Mouse (Mus musculus) cerebellum, adult (tissue): ENCODE data around the gene 2310034C09Rik.
A peak's percentile ranks its signal among the peaks of the same experiment; 100 is the strongest.
"Not testable (repeated sequence)": the region's sequence is repeated elsewhere in the genome, so short reads cannot be mapped to it uniquely, and the experiment has no call there.

Experiments
- ATAC-seq: cut with Nextera tagmentation; 2 replicates; pipeline ENCODE4 v1.9.2; 2017; ENCODE audit warnings: mild to moderate bottlenecking, moderate library complexity, mixed read lengths; ENCODE audit not compliant: insufficient number of reproducible peaks, low FRiP score, low TSS enrichment

The 2310034C09Rik gene

DNA sequence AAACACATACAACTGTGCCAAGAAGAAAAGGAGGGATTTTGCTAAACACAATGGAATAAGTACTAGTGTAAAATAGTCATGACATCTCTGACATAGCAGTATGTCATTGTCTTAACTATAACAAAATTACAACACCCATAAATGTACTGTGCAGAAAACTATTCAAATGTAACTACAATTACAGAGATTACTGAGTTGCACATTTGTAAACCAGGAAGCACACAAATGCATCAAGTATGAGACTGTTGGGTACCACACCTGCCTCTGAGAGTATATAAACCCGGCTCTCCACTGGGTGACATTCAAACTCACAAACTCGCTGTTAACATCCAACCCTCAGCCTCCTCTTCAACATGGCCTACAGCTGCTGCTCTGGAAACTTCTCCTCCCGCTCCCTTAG is at the start of gene 2310034C09Rik:
Gene 2310034C09Rik, plus strand, starts transcription at position 301 of the 400 bp plus-strand sequence.
- not testable (repeated sequence) for ATAC-seq

DNA sequence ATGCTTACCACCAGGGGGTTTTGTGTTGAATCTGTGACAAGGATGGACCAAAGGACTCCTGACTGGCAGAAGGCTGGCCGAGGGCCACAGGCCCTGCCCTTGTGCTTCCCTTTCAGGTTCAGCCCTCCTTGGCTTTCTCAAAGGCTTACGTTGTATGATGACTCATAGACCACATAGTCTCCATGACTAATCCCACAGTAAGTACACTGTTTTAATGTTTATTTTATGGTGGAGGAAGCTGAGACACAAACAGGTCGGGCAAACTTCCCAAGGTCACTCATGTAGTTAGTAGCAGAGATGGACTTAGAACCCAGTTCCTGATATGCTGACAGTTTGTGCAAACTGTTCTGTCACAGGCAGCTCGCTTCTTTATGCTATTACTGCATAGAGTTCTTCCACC is 47.9 kb upstream of the 2310034C09Rik start:
- ATAC-seq = no peak

DNA sequence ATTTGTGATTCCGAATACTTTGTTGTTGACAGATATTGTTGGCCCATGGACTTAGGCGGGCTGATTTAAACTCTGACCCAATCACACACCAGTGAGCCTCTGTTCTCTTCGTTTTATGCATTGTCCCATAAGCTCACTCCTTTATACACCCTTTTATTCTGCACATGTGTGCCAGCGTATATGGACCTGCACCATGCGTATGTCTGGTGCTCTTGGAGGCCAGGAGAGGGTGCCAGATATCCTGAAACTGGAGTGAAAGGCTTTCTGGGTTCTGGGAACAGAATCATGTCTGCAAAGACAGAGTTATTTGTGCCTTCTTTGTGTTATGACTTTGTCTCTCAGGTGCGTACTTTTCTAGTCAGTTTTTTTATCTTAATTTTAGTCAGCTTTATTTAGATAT is 47.4 kb upstream of the 2310034C09Rik start:
- ATAC-seq = no peak

DNA sequence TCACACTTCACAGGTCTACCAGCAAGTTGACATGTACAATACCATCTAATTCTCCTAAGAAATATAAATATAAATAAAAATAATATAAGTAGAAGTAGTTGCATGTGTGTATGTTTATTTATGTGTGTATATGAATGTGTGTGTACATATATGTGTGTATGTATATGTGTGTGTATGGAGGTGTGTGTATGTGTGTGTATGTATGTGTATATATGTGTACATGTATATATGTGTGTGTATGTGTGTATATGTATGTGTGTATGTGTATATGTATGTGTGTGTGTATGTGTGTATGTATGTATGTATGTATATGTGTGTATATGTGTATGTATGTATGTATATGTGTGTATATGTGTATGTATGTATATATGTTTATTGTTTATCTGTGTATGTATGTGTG is 42.1 kb upstream of the 2310034C09Rik start:
- ATAC-seq = no peak

DNA sequence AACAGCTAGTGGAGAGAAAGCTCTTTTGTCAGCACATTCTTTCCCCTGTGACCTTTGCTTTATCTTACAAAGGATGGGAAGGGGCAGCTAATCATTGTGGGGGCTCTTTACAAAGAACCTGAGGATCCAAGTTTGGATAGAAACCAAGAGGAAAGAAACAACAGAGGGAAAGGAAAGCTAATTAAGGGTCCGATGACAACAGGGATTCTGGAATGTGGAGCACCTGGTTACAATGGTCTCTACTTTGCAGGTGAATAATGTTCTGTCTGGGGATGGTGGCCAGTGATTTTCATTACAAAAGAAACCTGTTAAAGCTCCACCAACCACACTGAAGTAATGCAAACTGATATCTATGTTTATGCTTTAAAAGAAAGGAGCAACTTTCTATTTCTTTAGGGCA is 38.6 kb upstream of the 2310034C09Rik start:
- ATAC-seq = no peak

DNA sequence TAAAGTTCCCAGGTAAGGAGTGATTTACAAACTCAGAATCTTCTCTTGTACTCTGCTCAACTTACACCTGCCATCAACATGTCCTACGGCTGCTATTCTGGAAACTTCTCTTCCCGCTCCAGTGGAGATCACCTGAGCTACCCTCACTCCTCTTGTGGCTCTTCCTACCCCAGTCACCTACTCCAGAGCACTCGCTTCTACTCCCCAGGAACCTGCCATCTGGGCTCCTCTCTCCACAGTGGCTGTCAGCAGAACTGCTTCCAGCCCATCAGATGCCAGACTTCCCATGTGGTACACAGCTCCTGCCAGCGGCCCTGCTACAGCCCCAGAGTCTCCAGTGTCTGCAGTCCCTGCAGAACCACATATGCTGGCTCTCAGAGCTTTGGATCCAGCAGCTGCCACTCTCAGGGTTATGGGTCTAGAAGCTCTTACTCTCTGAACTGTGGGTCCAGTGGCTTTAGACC is 29.8 kb upstream of the 2310034C09Rik start, which contains the start of gene Krtap13-1:
Gene Krtap13-1, plus strand, starts transcription at position 51 of the 464 bp plus-strand sequence.
- ATAC-seq = peak; percentile 52; the same call in 1 of the 2 replicates

DNA sequence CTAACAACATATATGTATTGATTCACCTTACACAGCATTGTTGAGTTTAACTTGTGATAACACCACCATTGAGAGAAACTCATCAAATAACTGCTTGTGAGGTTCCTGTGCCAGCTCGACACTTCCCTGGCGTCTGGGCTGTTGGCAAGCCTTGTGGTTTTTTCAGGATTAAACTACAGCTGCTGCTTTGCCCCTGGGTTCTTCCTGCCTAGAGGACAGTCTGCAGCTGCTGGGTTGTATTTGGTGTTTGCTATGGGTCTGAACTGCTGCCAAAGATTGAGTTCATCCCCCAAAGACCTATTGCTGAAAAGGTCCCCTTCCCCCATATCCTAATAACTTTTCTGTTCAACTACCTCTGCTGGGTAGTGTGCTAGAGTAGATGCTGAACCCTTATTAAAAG is 23.3 kb upstream of the 2310034C09Rik start:
- ATAC-seq = no peak

DNA sequence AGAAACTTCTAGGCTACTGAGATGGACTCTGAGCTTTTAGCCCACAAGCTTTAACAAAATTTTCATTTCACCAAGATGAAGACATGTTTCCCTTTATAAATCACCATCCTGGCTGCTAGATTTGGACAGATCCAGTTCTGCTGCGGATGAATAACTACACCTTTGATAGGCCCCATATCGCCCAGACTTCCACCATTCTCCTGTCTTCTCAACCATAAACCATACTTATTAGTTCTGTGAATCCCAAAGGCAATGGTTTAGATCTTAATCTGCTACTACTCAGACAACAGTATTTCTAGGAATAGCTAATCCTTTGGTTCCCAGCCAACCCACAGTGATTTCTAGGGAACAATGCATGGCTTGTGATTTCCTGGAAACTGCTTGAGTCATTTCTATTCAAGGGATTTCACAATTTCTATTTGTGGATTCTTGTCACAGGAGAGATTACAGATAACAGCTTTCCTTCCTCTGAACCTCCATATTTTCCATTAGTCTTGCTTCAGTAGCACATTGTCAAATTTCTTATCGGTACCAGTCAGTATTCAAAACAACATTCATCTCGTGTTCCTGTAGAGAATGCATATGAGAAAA is 13.8 kb upstream of the 2310034C09Rik start:
- ATAC-seq = no peak

DNA sequence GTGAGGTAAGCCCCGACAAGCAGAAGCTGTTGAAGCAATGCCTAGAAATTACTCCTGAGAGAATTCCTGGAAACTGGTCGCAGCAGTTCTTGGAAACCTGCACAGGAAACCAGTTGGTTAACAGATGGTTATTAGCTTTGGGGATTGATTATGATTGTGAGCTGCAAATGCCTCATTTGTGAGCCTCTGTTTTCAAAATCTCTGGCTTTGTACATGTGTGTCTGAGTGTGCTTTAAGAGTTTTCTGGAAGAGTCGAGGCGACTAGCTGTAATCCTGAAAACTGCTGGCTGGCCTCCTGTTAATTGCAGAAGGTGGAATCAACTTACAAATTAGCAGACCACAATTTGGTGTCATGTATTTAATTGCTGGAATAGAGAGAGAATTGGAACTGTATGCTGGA is 10.7 kb upstream of the 2310034C09Rik start:
- no peak for ATAC-seq

DNA sequence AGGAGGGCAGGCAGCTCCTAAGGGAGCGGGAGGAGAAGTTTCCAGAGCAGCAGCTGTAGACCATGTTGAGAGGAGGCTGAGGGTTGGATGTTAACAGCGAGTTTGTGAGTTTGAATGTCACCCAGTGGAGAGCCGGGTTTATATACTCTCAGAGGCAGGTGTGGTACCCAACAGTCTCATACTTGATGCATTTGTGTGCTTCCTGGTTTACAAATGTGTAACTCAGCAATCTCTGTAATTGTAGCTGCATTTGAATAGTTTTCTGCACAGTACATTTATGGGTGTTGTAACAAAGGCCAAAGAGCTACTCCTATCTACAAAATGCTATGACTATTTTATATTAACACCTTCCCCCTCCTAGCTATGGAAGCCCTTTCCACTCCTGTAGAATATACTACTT is 7.1 kb upstream of the 2310034C09Rik start, which contains the start of gene Krtap13:
Gene Krtap13, minus strand, starts transcription at position 101 of the 400 bp plus-strand sequence.
- ATAC-seq = not testable (repeated sequence)

DNA sequence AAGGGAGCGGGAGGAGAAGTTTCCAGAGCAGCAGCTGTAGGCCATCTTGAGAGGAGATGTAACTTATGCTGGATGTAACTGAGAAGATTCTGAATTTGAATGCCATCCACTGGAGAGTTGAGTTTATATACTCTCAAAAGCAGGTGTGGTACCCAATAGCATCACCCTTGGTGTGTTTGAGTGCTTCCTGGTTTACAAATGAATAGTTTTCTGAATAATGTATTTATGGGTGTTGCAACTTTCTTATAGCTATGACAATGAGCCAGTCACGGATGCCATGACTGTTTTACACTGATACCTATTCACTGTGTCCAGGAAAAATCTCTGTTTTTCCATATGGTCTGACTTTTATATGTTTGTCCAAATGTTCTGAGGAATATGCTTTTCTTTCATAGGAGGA is 15.5 kb downstream of the 2310034C09Rik start, which contains the start of gene 2310057N15Rik:
Gene 2310057N15Rik, minus strand, starts transcription at position 101 of the 400 bp plus-strand sequence.
- no peak for ATAC-seq

DNA sequence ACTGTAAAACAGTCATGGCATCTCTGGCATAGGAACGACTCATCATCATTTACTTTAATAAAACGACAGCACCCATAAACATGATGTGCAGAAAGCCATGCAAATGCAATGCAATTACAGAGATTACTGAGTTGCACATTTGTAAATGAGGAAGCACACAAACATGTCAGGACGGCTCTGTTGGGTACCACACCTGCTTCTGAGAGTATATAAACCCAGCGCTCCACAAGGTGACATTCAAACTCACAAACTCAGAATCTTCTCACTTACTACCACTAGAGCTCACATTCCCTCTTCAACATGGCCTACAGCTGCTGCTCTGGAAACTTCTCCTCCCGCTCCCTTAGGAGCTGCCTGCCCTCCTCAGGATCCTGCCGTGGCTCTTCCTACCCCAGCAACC is 18.9 kb downstream of the 2310034C09Rik start, which contains the start of gene Gm5965:
Gene Gm5965, plus strand, starts transcription at position 301 of the 400 bp plus-strand sequence.
- no peak for ATAC-seq

DNA sequence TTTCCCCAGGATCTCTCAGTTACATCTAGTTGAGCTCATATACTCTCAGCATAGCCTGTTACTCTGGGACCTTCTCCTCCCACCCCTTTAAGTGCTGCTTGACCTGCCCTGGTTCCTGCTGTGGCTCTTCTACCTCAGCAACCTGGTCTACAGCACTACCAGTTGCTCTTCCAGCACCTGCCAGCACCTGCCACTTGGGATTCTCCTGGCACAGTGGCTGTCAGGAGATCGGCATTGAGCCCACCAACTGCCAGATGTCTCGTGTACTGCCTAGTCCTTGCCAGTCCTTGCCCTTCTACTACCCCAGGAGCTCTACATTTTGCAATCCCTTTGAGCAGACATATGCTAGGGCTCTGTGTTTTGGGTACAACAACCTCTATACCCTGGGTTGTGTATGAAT is 28.1 kb downstream of the 2310034C09Rik start:
- ATAC-seq = no peak
